Mouse (Mus musculus) layer of hippocampus, postnatal 36 days (tissue): ENCODE measurements around the gene Fkbp15. TPM values are rescaled to one million over a fixed set of nuclear protein-coding genes. Genes with fewer than 3 reads are reported as not detected.
A peak's percentile ranks its signal among the peaks of the same experiment; 100 is the strongest.

ENCODE experiments used
- DNase-seq, 2 experiments: peaks; one replicate each; pipeline ENCODE4 v3.0.0; 2022
- total RNA-seq, 2 experiments: library from RNA; stranded (reverse); gene quantifications; 2 replicates each; pipeline ENCODE4 v1.2.3; 2021

Fkbp15 gene
- total RNA-seq = 10 to 100 TPM; 36.9 to 41.0 TPM

DNA sequence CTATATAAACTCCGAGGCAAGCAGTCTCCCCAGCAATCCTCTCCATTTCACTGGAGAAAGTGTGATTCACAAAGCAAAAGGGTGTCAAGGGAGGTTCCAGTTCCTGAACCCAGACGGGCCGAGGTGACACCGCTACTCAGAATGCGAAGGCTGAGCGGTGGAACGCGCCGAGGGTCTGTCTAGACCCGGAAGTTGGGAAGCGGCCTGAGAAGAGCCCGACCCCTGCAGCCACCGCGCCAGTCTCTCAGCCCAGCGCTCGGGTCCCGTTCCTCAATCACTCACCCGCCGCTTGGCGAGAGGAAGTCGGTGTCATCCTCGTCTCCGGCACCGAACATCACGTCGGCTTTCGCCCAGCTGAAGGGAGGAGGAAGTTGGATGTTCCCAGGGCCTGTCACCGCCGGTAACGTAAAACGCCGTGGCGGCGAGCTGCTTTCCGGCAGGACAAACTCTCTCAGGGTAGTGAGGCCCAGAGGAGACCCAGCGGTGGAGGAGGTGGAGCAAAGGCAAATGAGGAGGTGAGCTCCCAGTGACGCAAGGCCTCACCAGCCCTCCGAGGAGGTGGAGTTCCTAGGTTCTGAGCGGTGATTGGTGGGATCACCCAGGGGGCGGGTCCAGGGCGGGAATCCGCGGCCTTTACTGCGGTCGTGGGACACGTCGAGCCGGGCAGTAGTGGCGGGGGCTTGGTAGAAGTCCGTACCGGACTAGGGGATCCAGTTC is at the start of gene Fkbp15, which contains the start of gene Slc31a1:
Gene Fkbp15 (minus strand): TSS at position 461 of the 717 bp plus-strand sequence.
Gene Slc31a1 (plus strand): TSS at position 640 of the 717 bp plus-strand sequence.
- peak; percentile 98 for DNase-seq

GRCm38 (mm10) chr4:62409615-62410014 is 49.3 kb upstream of the Fkbp15 start:
- no peak for DNase-seq

- DNase-seq = peak; percentile 96 to 97
Observed at GRCm38 (mm10) chr4:62408601-62409282, 48.4 kb upstream of the Fkbp15 start, which contains the start of the genes Cdc26 and Prpf4. Gene Cdc26, minus strand, starts transcription at chr4:62408642. Gene Prpf4, plus strand, starts transcription at chr4:62408797.

GRCm38 (mm10) chr4:62407730-62408582 is 47.6 kb upstream of the Fkbp15 start:
- DNase-seq = peak; percentile 40 to 41

DNA sequence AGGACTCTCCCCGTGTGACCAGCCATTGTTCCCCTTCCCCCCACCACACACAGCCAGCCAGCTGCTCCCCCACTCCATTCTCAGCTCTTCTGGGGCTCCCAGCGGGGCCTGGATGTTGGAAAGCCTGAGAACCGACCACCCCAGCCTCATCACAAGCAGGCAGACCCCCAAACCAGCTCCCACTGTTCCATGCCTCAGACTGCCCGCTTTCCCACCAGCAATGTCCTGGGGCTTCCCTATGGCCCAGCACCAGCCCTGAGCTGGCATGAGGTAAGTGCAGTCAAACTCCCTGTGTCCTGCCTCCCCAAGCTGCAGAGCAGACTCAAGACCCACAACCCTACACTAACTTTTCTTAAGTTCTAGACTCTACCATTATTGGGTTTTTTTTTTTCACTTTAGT is 45.8 kb upstream of the Fkbp15 start:
- no peak for DNase-seq

GRCm38 (mm10) chr4:62398956-62399355 is 38.6 kb upstream of the Fkbp15 start:
- no peak for DNase-seq

DNA sequence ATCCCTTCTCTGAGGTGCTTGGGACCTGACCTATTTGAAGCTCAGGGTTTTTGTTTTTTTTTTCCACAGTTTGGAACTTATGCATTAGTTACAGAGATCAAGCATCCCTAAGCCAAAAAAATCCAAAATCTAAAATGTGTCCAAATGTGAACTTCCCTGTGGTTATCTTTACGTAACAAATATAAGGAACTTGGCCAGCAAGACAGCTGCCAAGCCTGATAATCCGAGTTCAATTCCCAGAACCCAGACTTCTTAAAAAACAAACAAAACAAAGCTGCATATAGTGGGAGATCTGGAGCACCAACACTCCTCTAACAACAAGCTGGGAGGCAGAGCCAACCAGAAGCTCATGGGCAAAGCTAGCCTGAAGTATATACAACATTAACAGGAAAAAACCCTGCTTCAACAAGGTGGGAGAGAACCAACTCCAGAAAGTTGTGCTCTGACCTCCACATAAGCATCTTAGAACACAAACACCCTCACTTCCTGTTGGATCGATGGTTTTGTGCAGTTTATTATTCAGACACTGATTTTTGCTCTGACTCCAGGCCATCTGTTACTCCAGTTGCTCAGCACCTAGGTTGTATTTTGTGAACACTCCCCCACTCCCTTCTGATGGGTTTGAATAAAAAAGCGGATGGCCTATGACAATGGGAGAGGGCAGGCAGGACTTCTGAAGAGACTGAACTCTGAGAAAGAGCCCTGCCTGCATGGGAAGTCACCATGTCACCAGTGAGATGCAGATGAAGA is 37.4 kb upstream of the Fkbp15 start:
- peak; percentile 26 to 34 for DNase-seq

DNA sequence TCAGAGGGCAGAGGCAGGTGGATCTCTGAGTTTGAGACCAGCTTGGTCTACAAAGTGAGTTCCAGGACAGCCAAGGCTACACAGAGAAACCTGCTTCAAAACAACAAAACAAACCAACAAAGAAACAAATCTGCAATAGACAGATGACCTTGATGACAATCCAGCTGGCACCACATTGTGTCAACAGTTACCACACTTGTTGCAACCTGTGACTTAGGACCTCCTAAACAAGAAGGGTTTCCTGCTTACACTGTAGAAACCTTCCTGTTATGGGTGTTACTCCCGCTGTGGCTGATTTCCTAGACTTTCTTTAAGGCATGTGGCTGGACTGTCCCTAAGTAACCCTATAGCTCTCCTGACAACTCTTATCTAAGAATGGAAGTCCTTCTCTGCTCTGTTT is 35.5 kb upstream of the Fkbp15 start:
- DNase-seq = no peak

GRCm38 (mm10) chr4:62393459-62393858 is 33.1 kb upstream of the Fkbp15 start:
- DNase-seq = no peak

DNA sequence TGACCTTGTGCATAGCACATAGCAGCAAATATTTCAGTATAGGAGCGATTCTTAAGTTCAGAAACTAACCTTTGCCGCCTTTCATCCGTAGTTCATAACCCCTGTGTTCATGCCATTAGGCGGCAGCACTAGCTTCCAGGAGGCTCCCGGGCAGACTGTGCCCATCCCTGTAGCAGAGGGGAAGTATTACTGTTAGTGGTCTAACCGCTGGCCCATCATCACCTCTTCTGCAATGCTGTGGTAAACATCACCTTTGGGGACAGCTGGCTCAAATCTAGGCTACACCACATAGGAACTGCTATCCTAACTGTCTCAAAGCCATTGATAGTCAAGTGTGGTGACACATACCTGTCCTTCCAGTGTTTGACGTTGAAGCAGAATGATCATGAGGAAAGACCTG is 31.5 kb upstream of the Fkbp15 start:
- no peak for DNase-seq

GRCm38 (mm10) chr4:62389592-62390512 is 29.5 kb upstream of the Fkbp15 start:
- DNase-seq = no peak

DNA sequence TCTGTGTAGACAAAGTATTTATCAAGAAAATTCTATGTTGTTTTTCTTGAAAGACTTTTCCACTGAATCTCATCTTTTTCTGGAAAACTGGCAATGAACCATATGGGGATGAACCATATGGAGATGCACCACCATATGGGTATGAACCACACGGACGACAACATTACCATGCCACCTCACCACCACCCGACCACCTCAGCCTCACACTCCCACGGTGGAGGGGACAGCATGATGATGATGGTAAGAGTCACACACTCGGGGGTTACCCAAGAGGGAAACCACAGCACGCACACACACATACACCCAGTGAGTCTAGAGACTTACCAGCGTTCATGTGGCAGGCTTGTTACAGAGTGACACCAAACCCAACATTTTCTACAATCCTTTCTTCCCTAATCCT is 25.1 kb upstream of the Fkbp15 start:
- peak in 1 of 2 experiments; percentile 14 for DNase-seq

- no peak for DNase-seq
Observed at GRCm38 (mm10) chr4:62384159-62384558, 23.8 kb upstream of the Fkbp15 start.

- DNase-seq = no peak
Observed at GRCm38 (mm10) chr4:62383752-62384151, 23.4 kb upstream of the Fkbp15 start.

DNA sequence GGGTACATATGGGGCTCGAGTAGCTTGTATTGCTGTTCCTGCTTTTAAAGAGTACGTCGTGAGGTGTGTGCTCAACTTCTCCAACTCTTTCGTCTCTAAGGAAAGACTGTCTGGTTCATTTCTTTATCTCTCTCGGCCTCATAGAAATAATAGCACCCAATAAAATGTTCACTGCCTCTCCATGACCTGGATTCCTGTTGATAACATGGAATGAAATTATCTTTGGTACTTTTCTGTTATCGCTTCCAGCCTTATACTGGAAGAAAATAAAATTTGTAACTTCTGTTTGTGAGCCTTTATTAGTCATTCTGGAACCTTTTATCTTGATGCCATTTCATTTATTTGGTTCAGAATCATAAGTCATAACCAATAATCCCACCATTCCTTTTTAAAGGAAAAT is 22.9 kb upstream of the Fkbp15 start:
- DNase-seq = no peak

- no peak for DNase-seq
Observed at GRCm38 (mm10) chr4:62379724-62380381, 19.5 kb upstream of the Fkbp15 start.

GRCm38 (mm10) chr4:62376123-62376522 is 15.8 kb upstream of the Fkbp15 start:
- DNase-seq = no peak

- DNase-seq = no peak
Observed at GRCm38 (mm10) chr4:62374342-62374741, 14.0 kb upstream of the Fkbp15 start.

GRCm38 (mm10) chr4:62373668-62374067 is 13.3 kb upstream of the Fkbp15 start:
- DNase-seq = no peak

DNA sequence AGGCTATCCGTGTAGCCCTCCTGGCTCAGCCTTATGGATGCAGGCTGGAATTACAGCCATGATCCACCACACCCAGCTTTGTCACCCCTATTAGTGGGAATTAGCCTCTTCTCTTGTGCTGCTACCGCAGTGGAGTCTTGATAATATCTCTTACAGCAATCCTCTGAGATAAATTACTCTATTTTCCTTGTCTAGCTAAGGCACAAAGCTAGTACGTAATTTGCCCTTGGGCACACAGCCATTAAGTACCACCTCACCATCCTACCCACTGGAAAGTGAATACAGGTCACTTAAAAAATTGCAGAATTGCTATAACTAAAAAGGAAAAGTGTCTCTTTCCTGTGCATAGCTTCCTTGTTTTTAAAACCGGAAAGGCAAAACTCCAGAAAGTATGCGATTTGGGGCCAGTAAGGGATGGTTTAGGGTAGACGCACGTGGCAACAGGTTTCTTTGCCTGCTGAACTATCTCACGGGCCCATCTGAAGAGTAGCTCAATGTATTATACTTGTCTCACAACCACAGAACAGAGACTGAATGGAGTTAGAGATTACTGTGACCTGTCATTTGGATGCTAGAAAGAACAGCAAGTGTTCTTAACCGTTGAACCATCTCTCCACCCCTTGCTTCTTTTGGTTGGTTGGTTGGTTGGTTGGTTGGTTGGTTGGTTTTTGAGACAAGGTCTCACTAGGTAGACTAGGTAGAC is 12.6 kb upstream of the Fkbp15 start:
- no peak for DNase-seq
